Mouse (Mus musculus) neural tube, embryonic 11.5 days (tissue): ENCODE results near the gene Wwp2. TPM values are rescaled to one million over a fixed set of nuclear protein-coding genes. Genes with fewer than 3 reads are reported as not detected.
A peak's percentile ranks its signal among the peaks of the same experiment; 100 is the strongest.

Experiments used
- ATAC-seq: fragments of 200-750 bp; cut with Nextera tagmentation; 2 replicates; pipeline ENCODE4 v1.8.0; 2017; ENCODE audit warnings: moderate number of reproducible peaks, mild to moderate bottlenecking, moderate TSS enrichment, moderate library complexity; ENCODE audit not compliant: insufficient read depth, low FRiP score, low TSS enrichment
- DNase-seq: peaks from one replicate; pipeline ENCODE4 v3.0.0-alpha.2; 2015; ENCODE audit warnings: low spot score
- H3K27ac ChIP-seq: fragments of 300-500 bp; sonication (generic); 2 replicates; pipeline ENCODE4 v1.5.1; 2014; ENCODE audit warnings: low read depth, mild to moderate bottlenecking, low read length
- H3K27me3 ChIP-seq: fragments of 300-500 bp; sonication (generic); 2 replicates; pipeline ENCODE4 v1.6.1; 2014; ENCODE audit warnings: mild to moderate bottlenecking, low read length, mixed read lengths; ENCODE audit not compliant: control insufficient read depth, insufficient read depth
- H3K36me3 ChIP-seq: fragments of 300-500 bp; sonication (generic); 2 replicates; pipeline ENCODE4 v1.6.1; 2014; ENCODE audit warnings: mild to moderate bottlenecking, low read length, moderate library complexity, mixed read lengths; ENCODE audit not compliant: control insufficient read depth, insufficient read depth
- H3K4me1 ChIP-seq: fragments of 300-500 bp; sonication (generic); 2 replicates; pipeline ENCODE4 v1.6.1; 2014; ENCODE audit warnings: low read length, mixed read lengths; ENCODE audit not compliant: control insufficient read depth, insufficient read depth
- H3K4me2 ChIP-seq: fragments of 300-500 bp; sonication (generic); 2 replicates; pipeline ENCODE4 v1.6.1; 2014; ENCODE audit warnings: low read depth, mild to moderate bottlenecking, moderate library complexity
- H3K4me3 ChIP-seq: fragments of 300-500 bp; sonication (generic); 2 replicates; pipeline ENCODE4 v1.5.1; 2014; ENCODE audit warnings: low read depth, low read length
- H3K9ac ChIP-seq: fragments of 300-500 bp; sonication (generic); 2 replicates; pipeline ENCODE4 v1.6.1; 2014; ENCODE audit warnings: mild to moderate bottlenecking, low read length
- H3K9me3 ChIP-seq: fragments of 300-500 bp; sonication (generic); 2 replicates; pipeline ENCODE4 v1.6.1; 2016; ENCODE audit warnings: low read length; ENCODE audit not compliant: control insufficient read depth
- WGBS: fragments of 180-500 bp; shearing (Covaris S2); extraction: QIAGEN DNeasy Blood & Tissue Kit; methylation state at CpG from one replicate; pipeline ENCODE4 v1.1.7; 2014; 5-methylcytosine and 5-hydroxymethylcytosine counted together
- polyA plus RNA-seq: library from polyadenylated mRNA; unstranded; fragments of >200 nt; fragmentation: Nextera tagmentation; extraction: Ambion mirVana; gene quantifications from 2 replicates; pipeline ENCODE4 v1.2.1, GENCODE M21; 2014

Wwp2 gene
- polyA plus RNA-seq, 1 experiment from 2014 or later, result 70.6 TPM

DNA sequence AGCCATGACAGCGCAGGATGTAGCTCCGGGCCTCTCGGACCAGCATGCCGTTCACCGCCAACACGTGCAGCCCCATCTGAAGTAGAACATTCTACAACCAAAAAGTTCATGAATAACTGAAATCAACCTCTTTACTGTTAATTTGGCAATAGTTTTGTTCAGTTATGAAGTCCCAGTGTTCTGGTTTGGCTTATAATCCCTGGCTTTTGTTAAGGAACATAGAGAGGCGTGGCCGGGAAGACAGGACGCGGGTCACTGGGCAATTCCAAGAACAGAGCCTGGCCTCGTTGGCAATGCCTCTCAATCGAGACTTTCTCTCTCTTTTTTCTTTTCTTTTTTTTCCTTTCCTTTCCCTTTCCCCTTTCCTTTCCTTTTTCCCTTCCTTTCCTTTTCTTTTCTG, 19.2 kb upstream of the Wwp2 start:
- no peak for ATAC-seq
- H3K27me3 ChIP-seq, result no peaks in the 10 kb centered on the region
- H3K36me3 ChIP-seq, result peaks cover 22% of the 10 kb centered on the region
- H3K4me2 ChIP-seq, result no peak overlapping the region
- H3K9me3 ChIP-seq, result no peaks in the 10 kb centered on the region
- no peak overlapping the region for H3K27ac ChIP-seq
- no peak for DNase-seq
- no peaks in the 10 kb centered on the region for H3K4me1 ChIP-seq
- H3K9ac ChIP-seq, result no peak overlapping the region
- H3K4me3 ChIP-seq, result no peak overlapping the region
- 90% methylated on average over 12 of the region's 12 CpGs for WGBS

DNA sequence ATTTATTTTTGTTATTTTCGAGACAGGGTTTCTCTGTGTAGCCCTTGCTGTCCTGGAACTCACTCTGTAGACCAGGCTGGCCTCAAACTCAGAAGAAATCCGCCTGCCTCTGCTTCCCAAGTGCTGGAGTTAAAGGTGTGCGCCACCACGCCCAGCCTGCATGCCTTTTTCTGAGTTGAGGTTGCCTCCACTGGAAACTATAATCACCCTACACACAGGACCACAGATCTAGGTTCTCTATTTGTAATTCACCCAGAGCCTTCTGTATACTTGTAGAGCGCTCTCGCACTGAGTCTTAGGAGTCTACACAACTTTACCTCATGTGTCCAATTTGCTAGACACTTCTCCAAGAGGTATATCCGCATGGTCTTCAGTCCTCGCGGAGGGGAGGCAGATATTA, 12.0 kb upstream of the Wwp2 start:
- Histone ChIP-seq H3K36me3 (peaks cover 2% of the 10 kb centered on the region; the same call in 1 of the 2 replicates), H3K27ac (no peak overlapping the region), H3K4me3 (peak overlapping the region; percentile 92), H3K4me2 (peak overlapping the region; percentile 84), H3K4me1 (peaks cover 6% of the 10 kb centered on the region; the same call in 1 of the 2 replicates), H3K27me3 (no peaks in the 10 kb centered on the region), H3K9me3 (no peaks in the 10 kb centered on the region), H3K9ac (peak overlapping the region; percentile 84)
- DNase-seq (no peak), ATAC-seq (no peak)
- 29% methylated on average over 9 of the region's 9 CpGs for WGBS

DNA sequence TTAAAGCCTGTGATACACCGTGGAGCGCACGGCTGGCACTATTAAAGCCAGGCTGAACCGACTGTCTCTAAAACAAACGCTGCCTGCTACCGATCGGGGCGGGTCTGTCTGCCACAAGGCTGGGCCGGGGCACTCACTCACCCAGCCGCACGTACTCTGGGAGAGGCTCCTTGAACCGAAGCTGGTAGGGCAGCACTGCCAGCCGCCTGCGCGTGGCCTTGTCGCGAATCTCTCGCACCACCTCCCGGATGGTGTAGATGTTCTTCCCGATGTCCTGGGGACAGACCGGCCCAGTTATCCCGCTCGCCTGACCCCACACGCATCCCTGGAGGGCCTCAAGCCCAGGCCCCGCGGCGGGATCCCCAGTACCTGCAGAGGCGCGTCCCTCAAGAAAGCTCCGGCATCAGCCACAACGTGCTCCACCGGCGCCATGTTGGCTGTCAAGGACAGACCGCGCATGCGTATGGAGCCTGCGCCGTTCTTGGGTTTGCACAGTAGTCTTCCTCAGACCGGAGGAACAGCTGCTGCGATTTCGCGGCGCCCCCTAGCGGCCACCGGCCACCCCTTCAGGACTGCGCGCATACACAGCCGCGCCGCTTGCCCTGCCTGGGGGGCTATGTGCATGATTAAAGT, 11.5 kb upstream of the Wwp2 start, which contains the start of gene Nob1:
Nob1 (minus strand) TSS at position 455 of the 633 bp plus-strand sequence.
- peak; percentile 100 for ATAC-seq
- peak within 1 kb of the TSS; percentile 92 for H3K4me3 ChIP-seq
- H3K4me2 ChIP-seq, result peak within 1 kb of the TSS; percentile 84
- peaks cover 6% of the 10 kb centered on the region; the same call in 1 of the 2 replicates for H3K4me1 ChIP-seq
- H3K27me3 ChIP-seq, result no peaks in the 10 kb centered on the region
- peak within 1 kb of the TSS; percentile 29; the same call in 1 of the 2 replicates for H3K27ac ChIP-seq
- H3K9ac ChIP-seq, result peak within 1 kb of the TSS; percentile 84
- H3K36me3 ChIP-seq, result peaks cover 2% of the 10 kb centered on the region; the same call in 1 of the 2 replicates
- no peaks in the 10 kb centered on the region for H3K9me3 ChIP-seq
- under 1% methylated on average over 50 of the region's 50 CpGs for WGBS
- peak; percentile 98 for DNase-seq

DNA sequence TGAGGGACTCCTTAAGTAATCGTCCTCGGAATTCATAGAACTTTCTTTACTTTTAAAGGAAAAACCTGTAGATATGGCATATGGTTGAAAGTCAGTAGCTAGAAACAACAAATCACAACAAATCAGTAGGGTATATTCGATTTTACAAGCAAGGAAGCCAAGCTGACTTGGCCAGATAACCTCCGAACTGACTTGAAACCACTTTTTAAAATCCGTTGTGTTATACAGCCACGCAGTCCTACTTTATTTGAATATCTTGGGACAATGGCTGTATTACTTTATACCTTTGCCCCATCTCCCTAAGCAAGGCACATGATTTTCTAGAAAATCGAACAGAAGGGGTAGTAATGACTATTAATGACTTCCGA, 11.0 kb upstream of the Wwp2 start:
- Histone ChIP-seq H3K4me2 (no peak overlapping the region), H3K27me3 (no peaks in the 10 kb centered on the region), H3K27ac (no peak overlapping the region), H3K36me3 (no peaks in the 10 kb centered on the region), H3K4me1 (peaks cover 6% of the 10 kb centered on the region; the same call in 1 of the 2 replicates), H3K4me3 (no peak overlapping the region), H3K9me3 (no peaks in the 10 kb centered on the region), H3K9ac (no peak overlapping the region)
- ATAC-seq (no peak), DNase-seq (no peak)
- WGBS, result 46% methylated on average over 8 of the region's 8 CpGs

DNA sequence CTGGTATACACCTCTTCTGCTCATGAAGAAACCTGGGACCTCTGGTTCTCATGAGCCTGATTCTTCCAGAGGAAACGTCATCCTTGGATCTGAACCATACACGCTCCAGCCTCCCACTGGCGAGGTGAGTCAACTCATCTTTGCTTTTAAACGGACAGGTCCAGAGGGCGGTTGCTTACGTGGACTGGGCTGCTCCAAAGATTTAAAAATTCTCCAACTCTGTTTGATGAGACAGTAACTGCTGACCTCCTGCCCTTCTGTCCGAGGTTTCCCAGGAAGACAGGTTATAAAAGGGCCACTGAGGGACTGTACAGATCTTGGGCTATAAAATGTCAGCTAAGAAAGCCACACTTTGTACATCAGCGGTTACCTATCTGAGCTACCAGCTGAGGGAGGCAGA, 5.3 kb upstream of the Wwp2 start:
- H3K9me3 ChIP-seq, result no peaks in the 10 kb centered on the region
- DNase-seq (no peak), ATAC-seq (no peak)
- no peak overlapping the region for H3K27ac ChIP-seq
- H3K4me1 ChIP-seq, result no peaks in the 10 kb centered on the region
- no peak overlapping the region for H3K4me2 ChIP-seq
- H3K27me3 ChIP-seq, result no peaks in the 10 kb centered on the region
- WGBS, result 82% methylated on average over 8 of the region's 8 CpGs
- H3K36me3 ChIP-seq, result no peaks in the 10 kb centered on the region
- no peak overlapping the region for H3K9ac ChIP-seq
- H3K4me3 ChIP-seq, result no peak overlapping the region

DNA sequence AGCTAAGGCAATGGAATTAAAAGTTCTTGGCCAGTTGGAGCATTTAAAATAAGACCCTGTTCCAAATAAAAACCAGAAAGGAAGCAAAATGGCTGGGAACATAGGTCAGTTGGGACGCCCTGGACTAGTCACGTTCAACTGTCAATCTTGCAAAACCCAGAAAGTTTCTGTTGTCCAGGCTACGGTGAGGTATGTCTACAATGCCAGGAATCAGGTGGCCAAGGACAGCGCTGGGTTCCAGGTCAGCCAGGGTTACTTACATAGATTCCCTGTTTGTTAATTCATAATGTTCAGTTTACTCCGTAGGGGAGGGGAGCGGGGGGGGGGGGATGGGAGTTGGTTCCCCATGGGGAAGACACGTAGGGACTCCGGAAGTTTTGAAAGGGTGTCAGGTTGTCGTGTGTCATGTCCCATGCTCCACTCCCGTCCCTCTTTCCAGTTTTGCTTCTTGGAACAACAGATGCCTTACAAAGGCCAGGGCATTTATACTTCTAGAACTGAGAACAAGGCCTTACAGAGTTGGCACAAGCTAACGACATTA, 674 bp upstream of the Wwp2 start:
- Histone ChIP-seq H3K4me3 (peak overlapping the region; percentile 85), H3K36me3 (no peaks in the 10 kb centered on the region), H3K27ac (no peak overlapping the region), H3K4me1 (peaks cover 4% of the 10 kb centered on the region), H3K9ac (peak overlapping the region; percentile 82; the same call in 1 of the 2 replicates), H3K27me3 (no peaks in the 10 kb centered on the region), H3K9me3 (no peaks in the 10 kb centered on the region), H3K4me2 (peak overlapping the region; percentile 69)
- WGBS, result 35% methylated on average over 11 of the region's 11 CpGs
- 0 out of 2 replicates have a peak, but pooled peaks have one; percentile 15 for ATAC-seq
- no peak for DNase-seq

DNA sequence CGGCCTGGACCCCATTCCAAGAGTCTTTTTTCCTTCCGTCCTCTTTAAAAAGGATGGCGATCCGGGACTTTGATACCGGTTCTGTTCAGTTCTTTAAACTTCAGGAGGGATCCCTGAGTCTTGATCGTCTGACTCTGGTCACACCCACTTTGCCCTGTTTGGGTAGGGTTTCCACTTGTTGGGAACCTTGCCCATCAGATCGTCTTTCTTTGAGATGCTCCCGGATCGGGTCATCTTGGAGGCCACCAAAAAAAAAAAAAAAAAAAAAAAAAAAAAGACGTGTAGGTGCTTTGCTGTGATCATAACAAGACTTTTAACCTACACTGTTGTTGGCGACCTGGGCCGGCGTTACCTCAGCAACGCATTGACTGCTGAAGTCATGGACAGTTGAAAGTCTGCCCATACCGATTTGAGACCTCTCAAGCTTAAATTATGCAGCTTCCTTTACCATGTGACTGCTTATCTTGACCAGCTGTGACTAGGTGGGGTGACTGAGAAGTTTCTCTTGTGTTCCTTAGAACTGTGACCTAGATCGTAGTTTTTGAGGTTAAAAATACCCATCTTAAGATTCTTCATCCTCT, 766 bp downstream of the Wwp2 start:
- ATAC-seq, result no peak
- H3K9me3 ChIP-seq, result no peaks in the 10 kb centered on the region

DNA sequence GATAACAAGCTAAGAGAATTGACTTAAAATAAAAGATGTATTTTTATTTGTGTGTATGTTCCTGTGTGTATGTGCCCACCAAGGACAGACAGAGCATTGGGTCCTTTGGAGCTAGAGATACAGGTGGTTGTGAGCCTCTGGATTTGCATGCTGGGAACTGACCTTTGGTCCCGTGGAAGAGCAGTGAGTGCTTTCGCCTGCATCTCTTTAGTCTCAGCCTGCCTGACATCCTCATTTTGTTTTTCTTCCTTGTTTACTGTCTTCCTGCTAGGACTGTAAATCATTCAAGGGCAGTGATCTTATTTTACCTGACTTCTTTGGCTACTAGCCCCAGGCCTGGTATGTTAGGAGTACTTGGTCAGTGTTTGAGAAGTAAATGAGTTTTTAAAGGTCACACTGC, 1.5 kb downstream of the Wwp2 start:
- WGBS, result 61% methylated on average over 2 of the region's 2 CpGs
- ATAC-seq (no peak), DNase-seq (no peak)
- no peak overlapping the region for H3K4me2 ChIP-seq
- no peak overlapping the region for H3K27ac ChIP-seq
- H3K27me3 ChIP-seq, result no peaks in the 10 kb centered on the region
- H3K9ac ChIP-seq, result no peak overlapping the region
- no peaks in the 10 kb centered on the region for H3K36me3 ChIP-seq
- no peak overlapping the region for H3K4me3 ChIP-seq
- no peaks in the 10 kb centered on the region for H3K9me3 ChIP-seq
- H3K4me1 ChIP-seq, result peaks cover 4% of the 10 kb centered on the region

More for the DNA sequence above, 766 bp downstream of the Wwp2 start:
- Histone ChIP-seq H3K4me1 (peaks cover 4% of the 10 kb centered on the region), H3K4me2 (peak overlapping the region; percentile 69), H3K36me3 (no peaks in the 10 kb centered on the region), H3K4me3 (peak overlapping the region; percentile 85), H3K27me3 (no peaks in the 10 kb centered on the region), H3K27ac (peak overlapping the region; percentile 84), H3K9ac (peak overlapping the region; percentile 82)
- no peak for DNase-seq
- 13% methylated on average over 16 of the region's 16 CpGs for WGBS
